Mouse (Mus musculus) lung, adult 2 months (tissue): ENCODE measurements at regions not wholly inside any gene's neighbourhood (a gene's known extent, or its start where the extent isn't known, plus 50 kb on each side); places are given as distances from the start of the nearest gene placed in this dataset.

Source experiments
- CTCF ChIP-seq: fragments of 200-500 bp; IDR thresholded peaks from 2 replicates; pipeline ENCODE4 v1.5.1; 2011; ENCODE audit warnings: mild to moderate bottlenecking, low read length, control low read depth; ENCODE audit not compliant: insufficient read depth
- POLR2A ChIP-seq: fragments of 200-500 bp; IDR thresholded peaks from 2 replicates; pipeline ENCODE4 v1.6.1; 2011; ENCODE audit warnings: low read depth, mild to moderate bottlenecking, control low read depth, low read length, borderline replicate concordance; ENCODE audit errors: extremely low read depth

- TF ChIP-seq POLR2A: no peak
- no peak for TF ChIP-seq CTCF
These were observed 237.8 kb upstream of the Tle4 start for GRCm38 (mm10) chr19:14835629-14836028.
